Mouse (Mus musculus) forebrain, embryonic 11.5 days (tissue): ENCODE data around the gene Cadm2. TPM values are rescaled to one million over a fixed set of nuclear protein-coding genes. Genes with fewer than 3 reads are reported as not detected.

Experiments
- ATAC-seq: fragments of 200-750 bp; cut with Nextera tagmentation; replicated peaks from 2 replicates; pipeline ENCODE4 v1.8.0; 2017; ENCODE audit warnings: moderate TSS enrichment; ENCODE audit not compliant: low FRiP score
- DNase-seq: peaks from one replicate; pipeline ENCODE4 v3.0.0-alpha.2; 2017; ENCODE audit warnings: low spot score
- H3K27ac ChIP-seq: fragments of 300-500 bp; sonication (generic); 2 replicates; pipeline ENCODE4 v1.5.1; 2014; ENCODE audit warnings: low read depth, low read length
- H3K27me3 ChIP-seq: fragments of 300-500 bp; sonication (generic); 2 replicates; pipeline ENCODE4 v1.6.1; 2014; ENCODE audit warnings: mild to moderate bottlenecking, low read length, mixed read lengths; ENCODE audit not compliant: control insufficient read depth, insufficient read depth
- H3K36me3 ChIP-seq: fragments of 300-500 bp; sonication (generic); 2 replicates; pipeline ENCODE4 v1.6.1; 2014; ENCODE audit warnings: mild to moderate bottlenecking, low read length, moderate library complexity, mixed read lengths; ENCODE audit not compliant: control insufficient read depth, insufficient read depth
- H3K4me1 ChIP-seq: fragments of 300-500 bp; sonication (generic); replicated peaks from 2 replicates; pipeline ENCODE4 v1.6.1; 2014; ENCODE audit warnings: low read length, mixed read lengths; ENCODE audit not compliant: control insufficient read depth, insufficient read depth
- H3K4me2 ChIP-seq: fragments of 300-500 bp; sonication (generic); 2 replicates; pipeline ENCODE4 v1.6.1; 2014; ENCODE audit warnings: low read depth, mild to moderate bottlenecking, low read length, moderate library complexity, mixed read lengths; ENCODE audit not compliant: severe bottlenecking
- H3K4me3 ChIP-seq: fragments of 300-500 bp; sonication (generic); 2 replicates; pipeline ENCODE4 v1.5.1; 2014; ENCODE audit warnings: low read depth, low read length
- H3K9ac ChIP-seq: fragments of 300-500 bp; sonication (generic); 2 replicates; pipeline ENCODE4 v1.6.1; 2014; ENCODE audit warnings: low read length
- H3K9me3 ChIP-seq: fragments of 300-500 bp; sonication (generic); 2 replicates; pipeline ENCODE4 v1.6.1; 2016; ENCODE audit warnings: low read length, mixed read lengths; ENCODE audit not compliant: control insufficient read depth
- WGBS: fragments of 180-500 bp; shearing (Covaris S2); extraction: QIAGEN DNeasy Blood & Tissue Kit; methylation state at CpG from one replicate; pipeline ENCODE4 v1.1.7; 2014; 5-methylcytosine and 5-hydroxymethylcytosine counted together
- polyA plus RNA-seq: library from polyadenylated mRNA; unstranded; fragments of >200 nt; fragmentation: Nextera tagmentation; extraction: Ambion mirVana; gene quantifications from 2 replicates; pipeline ENCODE4 v1.2.1, GENCODE M21; 2014

Gene Cadm2
- polyA plus RNA-seq, 1 experiment from 2014 or later = 5.2 TPM

DNA sequence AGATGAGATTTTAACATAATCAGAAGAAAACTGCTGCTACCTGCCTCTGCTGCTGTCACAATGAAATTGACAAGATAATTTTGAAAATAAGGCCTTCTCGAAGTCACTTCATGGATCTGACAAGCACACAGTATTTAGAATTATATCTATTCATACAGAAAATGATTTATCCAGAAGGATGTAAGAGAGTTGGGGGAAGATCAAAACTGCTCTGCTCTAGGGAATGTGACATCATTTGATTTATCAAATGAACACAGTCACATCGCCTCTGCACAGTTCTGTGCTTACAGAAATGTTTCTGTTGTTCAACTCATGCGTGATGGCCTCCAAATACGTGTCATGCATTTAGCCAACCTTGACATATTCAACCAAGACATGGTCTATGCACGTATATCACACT is 437.8 kb downstream of the Cadm2 start:
- no peaks in the 10 kb centered on the region for H3K27me3 ChIP-seq
- H3K9ac ChIP-seq = no peak overlapping the region
- no peak overlapping the region for H3K4me2 ChIP-seq
- no peaks in the 10 kb centered on the region for H3K9me3 ChIP-seq
- ATAC-seq (no peak), DNase-seq (no peak)
- no peak overlapping the region for H3K4me3 ChIP-seq
- no peaks in the 10 kb centered on the region for H3K36me3 ChIP-seq
- no peak overlapping the region for H3K27ac ChIP-seq
- H3K4me1 ChIP-seq = no peaks in the 10 kb centered on the region
- WGBS = 84% methylated on average over 5 of the region's 5 CpGs

DNA sequence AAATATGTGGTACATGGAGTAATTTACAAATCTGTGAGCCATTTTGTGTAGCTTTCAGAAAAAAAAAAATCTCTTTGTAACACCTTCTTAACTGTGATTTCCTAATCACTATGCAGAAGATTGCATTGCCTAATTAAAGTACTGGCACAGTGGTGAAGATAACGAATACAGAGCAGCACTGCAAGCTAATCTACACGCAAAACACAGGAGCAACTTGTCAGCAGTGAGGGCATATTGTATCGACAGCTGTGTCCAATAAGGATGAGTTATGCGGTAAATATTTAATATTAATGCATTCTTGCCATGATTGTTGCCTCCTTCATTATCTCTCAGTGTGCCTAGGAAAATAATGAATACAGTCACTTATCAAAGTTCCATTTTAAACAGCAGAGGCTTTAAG is 445.3 kb downstream of the Cadm2 start:
- H3K9me3 ChIP-seq = no peaks in the 10 kb centered on the region
- H3K4me2 ChIP-seq = no peak overlapping the region
- no peaks in the 10 kb centered on the region for H3K36me3 ChIP-seq
- no peak overlapping the region for H3K9ac ChIP-seq
- DNase-seq (no peak), ATAC-seq (peak; percentile 67; the same call in 1 of the 2 replicates)
- H3K27ac ChIP-seq = no peak overlapping the region
- no peak overlapping the region for H3K4me3 ChIP-seq
- 72% methylated on average over 4 of the region's 4 CpGs for WGBS
- H3K4me1 ChIP-seq = no peaks in the 10 kb centered on the region
- H3K27me3 ChIP-seq = no peaks in the 10 kb centered on the region

- Histone ChIP-seq H3K4me1 (no peaks in the 10 kb centered on the region), H3K9me3 (no peaks in the 10 kb centered on the region), H3K27me3 (no peaks in the 10 kb centered on the region), H3K36me3 (no peaks in the 10 kb centered on the region), H3K4me3 (no peak overlapping the region), H3K4me2 (no peak overlapping the region), H3K27ac (no peak overlapping the region), H3K9ac (no peak overlapping the region)
- ATAC-seq (no peak), DNase-seq (no peak)
- 39% methylated on average over 6 of the region's 6 CpGs for WGBS
Observed at GRCm38 (mm10) chr16:67162211-67162790, 458.4 kb downstream of the Cadm2 start.

DNA sequence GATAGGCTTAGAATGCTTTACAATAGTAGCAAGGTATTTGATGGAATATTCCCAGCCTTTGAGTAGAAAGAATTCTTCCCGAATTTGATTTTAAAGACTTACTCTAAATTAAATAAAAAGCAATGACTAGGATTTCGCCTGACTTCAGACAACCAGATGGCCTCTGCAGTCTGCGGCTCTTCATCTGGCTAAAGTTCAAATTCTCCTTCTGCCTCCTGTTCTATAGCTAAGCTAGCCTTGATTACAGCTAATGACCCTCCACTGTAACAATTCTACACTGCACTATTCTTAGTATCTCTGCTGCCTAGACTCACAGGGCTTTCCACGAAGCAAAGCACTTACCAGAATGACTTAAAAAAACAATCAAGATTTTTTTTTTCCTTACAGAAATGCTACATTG is 495.9 kb downstream of the Cadm2 start:
- H3K4me3 ChIP-seq = no peak overlapping the region
- no peaks in the 10 kb centered on the region for H3K36me3 ChIP-seq
- H3K4me2 ChIP-seq = no peak overlapping the region
- WGBS = 85% methylated on average over 4 of the region's 4 CpGs
- H3K27ac ChIP-seq = no peak overlapping the region
- no peak for ATAC-seq
- no peak for DNase-seq
- H3K4me1 ChIP-seq = no peaks in the 10 kb centered on the region
- H3K9ac ChIP-seq = no peak overlapping the region
- no peaks in the 10 kb centered on the region for H3K27me3 ChIP-seq
- H3K9me3 ChIP-seq = no peaks in the 10 kb centered on the region

GRCm38 (mm10) chr16:67122532-67122931 is 498.2 kb downstream of the Cadm2 start:
- Histone ChIP-seq H3K36me3 (no peaks in the 10 kb centered on the region), H3K4me1 (no peaks in the 10 kb centered on the region), H3K9me3 (no peaks in the 10 kb centered on the region), H3K27ac (no peak overlapping the region), H3K27me3 (no peaks in the 10 kb centered on the region), H3K9ac (no peak overlapping the region), H3K4me3 (no peak overlapping the region), H3K4me2 (no peak overlapping the region)
- DNase-seq (no peak), ATAC-seq (no peak)
- WGBS = 74% methylated on average over 5 of the region's 5 CpGs

DNA sequence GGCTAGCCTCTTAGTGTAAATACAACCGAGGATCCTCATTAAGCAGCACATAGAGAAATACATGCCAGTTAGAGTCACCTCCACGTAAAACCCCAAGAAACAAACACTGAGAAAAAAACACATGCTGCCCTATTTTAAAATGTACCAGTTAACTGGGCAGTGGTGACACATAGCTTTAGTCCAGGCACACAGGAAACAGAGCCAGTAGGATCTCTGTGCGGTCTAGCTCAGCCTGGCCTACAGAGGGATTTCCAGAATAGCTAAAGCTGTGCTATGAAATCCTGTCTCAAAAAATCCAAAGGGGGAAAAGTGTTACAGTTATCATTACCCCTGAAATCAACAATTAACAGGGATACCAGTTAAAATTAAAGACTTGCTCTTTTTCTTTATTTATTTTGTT is 498.9 kb downstream of the Cadm2 start:
- no peaks in the 10 kb centered on the region for H3K27me3 ChIP-seq
- no peak overlapping the region for H3K9ac ChIP-seq
- no peak overlapping the region for H3K4me2 ChIP-seq
- H3K4me1 ChIP-seq = no peaks in the 10 kb centered on the region
- H3K27ac ChIP-seq = no peak overlapping the region
- no peak overlapping the region for H3K4me3 ChIP-seq
- DNase-seq (no peak), ATAC-seq (no peak)
- no peaks in the 10 kb centered on the region for H3K9me3 ChIP-seq
- H3K36me3 ChIP-seq = no peaks in the 10 kb centered on the region
- WGBS = 84% methylated on average over 3 of the region's 3 CpGs

DNA sequence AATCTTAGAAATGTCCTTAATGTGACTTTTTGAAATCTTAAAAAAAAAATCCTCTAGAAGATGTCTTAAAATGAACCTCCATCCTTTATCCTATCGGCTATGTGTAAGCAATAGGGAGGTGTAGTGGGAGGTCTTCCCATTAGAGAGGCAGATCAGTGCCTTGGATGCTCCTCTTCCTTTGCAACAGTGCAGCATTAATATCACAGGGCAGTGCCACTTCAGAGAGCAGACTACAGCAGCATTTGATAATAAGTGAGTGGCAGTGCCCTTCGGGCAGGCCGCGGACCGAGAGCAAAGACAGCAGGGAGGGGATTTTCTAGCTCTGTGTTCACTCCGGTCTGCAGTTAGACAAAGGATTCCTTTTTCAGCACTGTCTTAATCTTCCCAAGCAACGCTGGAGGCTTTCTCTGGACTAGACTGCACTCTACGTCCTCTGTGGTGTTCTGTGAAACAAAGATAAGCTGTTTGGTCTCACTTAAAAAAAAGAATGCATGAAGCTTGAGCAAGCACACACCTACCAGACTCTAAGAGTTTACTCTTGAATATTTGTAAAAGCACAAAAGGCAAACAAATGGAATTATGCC is 514.1 kb downstream of the Cadm2 start:
- no peak for DNase-seq
- Histone ChIP-seq H3K27me3 (no peaks in the 10 kb centered on the region), H3K4me1 (no peaks in the 10 kb centered on the region), H3K36me3 (no peaks in the 10 kb centered on the region), H3K4me2 (no peak overlapping the region), H3K9ac (no peak overlapping the region), H3K9me3 (no peaks in the 10 kb centered on the region), H3K27ac (no peak overlapping the region), H3K4me3 (no peak overlapping the region)
- peak; percentile 27 for ATAC-seq
- 10% methylated on average over 8 of the region's 8 CpGs for WGBS

DNA sequence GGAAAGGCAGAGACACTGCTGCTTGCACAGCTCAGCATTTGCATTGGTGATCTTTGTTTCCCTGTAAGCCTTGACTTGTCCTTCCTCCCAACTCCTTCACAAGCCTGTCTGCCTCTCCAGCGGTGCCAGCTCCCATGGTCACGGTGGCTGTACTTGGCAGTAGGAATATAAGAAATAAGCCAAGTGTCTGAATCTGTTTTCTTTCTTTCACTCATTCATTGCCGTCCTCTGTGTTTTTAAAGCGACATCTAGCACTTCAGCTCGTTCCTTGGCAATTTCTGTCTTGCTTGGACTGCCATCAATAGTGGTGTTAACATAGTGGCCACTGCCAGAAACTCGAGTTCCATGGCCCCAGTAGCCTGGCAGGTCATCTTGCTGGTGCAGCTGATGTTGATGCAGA is 524.0 kb downstream of the Cadm2 start:
- H3K4me2 ChIP-seq = no peak overlapping the region
- H3K4me1 ChIP-seq = no peaks in the 10 kb centered on the region
- H3K27me3 ChIP-seq = no peaks in the 10 kb centered on the region
- H3K4me3 ChIP-seq = no peak overlapping the region
- H3K36me3 ChIP-seq = no peaks in the 10 kb centered on the region
- 82% methylated on average over 6 of the region's 6 CpGs for WGBS
- no peak overlapping the region for H3K27ac ChIP-seq
- DNase-seq (no peak), ATAC-seq (no peak)
- H3K9me3 ChIP-seq = no peaks in the 10 kb centered on the region
- H3K9ac ChIP-seq = no peak overlapping the region

GRCm38 (mm10) chr16:67095916-67096315 is 524.8 kb downstream of the Cadm2 start:
- DNase-seq = no peak
- no peak overlapping the region for H3K9ac ChIP-seq
- no peaks in the 10 kb centered on the region for H3K9me3 ChIP-seq
- H3K27me3 ChIP-seq = no peaks in the 10 kb centered on the region
- WGBS = 89% methylated on average over 4 of the region's 4 CpGs
- no peak overlapping the region for H3K4me3 ChIP-seq
- no peaks in the 10 kb centered on the region for H3K36me3 ChIP-seq
- H3K27ac ChIP-seq = no peak overlapping the region
- H3K4me1 ChIP-seq = no peaks in the 10 kb centered on the region
- no peak overlapping the region for H3K4me2 ChIP-seq
- no peak for ATAC-seq
